Mouse (Mus musculus) brown adipose tissue, adult 24 weeks (tissue): Measurements from ENCODE around the gene Lhx3. TPM values are rescaled to one million over a fixed set of nuclear protein-coding genes. Genes with fewer than 3 reads are reported as not detected.

Experiments
- H3K27ac ChIP-seq: fragments of 200-500 bp; replicated peaks from 2 replicates; pipeline ENCODE4 v1.5.1; 2012; ENCODE audit warnings: low read depth, mild to moderate bottlenecking, low read length
- H3K4me1 ChIP-seq: fragments of 200-500 bp; 2 replicates; pipeline ENCODE4 v1.6.1; 2012; ENCODE audit warnings: low read length, mixed read lengths; ENCODE audit not compliant: control insufficient read depth, insufficient read depth, insufficient read length
- H3K4me3 ChIP-seq: fragments of 200-500 bp; 2 replicates; pipeline ENCODE4 v1.5.1; 2012; ENCODE audit warnings: low read depth, mild to moderate bottlenecking, low read length, moderate library complexity; ENCODE audit not compliant: insufficient read depth
- polyA plus RNA-seq: library from polyadenylated mRNA; stranded (reverse); fragments of >200 nt; gene quantifications from 2 replicates; pipeline ENCODE4 v1.2.4, GENCODE M21; 2012; ENCODE audit not compliant: missing spikeins, insufficient read depth, insufficient read length

Lhx3 gene
- polyA plus RNA-seq, 1 experiment, result not detected

- Histone ChIP-seq H3K4me3 (no peak overlapping the region), H3K27ac (no peak overlapping the region), H3K4me1 (no peaks in the 10 kb centered on the region)
Measured at GRCm38 (mm10) chr2:26175191-26175590, 32.9 kb downstream of the Lhx3 start.

GRCm38 (mm10) chr2:26172166-26172565 is 35.9 kb downstream of the Lhx3 start:
- H3K4me1 ChIP-seq, result no peaks in the 10 kb centered on the region
- H3K4me3 ChIP-seq, result no peak overlapping the region
- H3K27ac ChIP-seq, result no peak overlapping the region

GRCm38 (mm10) chr2:26170376-26170775 is 37.7 kb downstream of the Lhx3 start:
- H3K4me3 ChIP-seq, result no peak overlapping the region
- H3K27ac ChIP-seq, result no peak overlapping the region
- no peaks in the 10 kb centered on the region for H3K4me1 ChIP-seq

DNA sequence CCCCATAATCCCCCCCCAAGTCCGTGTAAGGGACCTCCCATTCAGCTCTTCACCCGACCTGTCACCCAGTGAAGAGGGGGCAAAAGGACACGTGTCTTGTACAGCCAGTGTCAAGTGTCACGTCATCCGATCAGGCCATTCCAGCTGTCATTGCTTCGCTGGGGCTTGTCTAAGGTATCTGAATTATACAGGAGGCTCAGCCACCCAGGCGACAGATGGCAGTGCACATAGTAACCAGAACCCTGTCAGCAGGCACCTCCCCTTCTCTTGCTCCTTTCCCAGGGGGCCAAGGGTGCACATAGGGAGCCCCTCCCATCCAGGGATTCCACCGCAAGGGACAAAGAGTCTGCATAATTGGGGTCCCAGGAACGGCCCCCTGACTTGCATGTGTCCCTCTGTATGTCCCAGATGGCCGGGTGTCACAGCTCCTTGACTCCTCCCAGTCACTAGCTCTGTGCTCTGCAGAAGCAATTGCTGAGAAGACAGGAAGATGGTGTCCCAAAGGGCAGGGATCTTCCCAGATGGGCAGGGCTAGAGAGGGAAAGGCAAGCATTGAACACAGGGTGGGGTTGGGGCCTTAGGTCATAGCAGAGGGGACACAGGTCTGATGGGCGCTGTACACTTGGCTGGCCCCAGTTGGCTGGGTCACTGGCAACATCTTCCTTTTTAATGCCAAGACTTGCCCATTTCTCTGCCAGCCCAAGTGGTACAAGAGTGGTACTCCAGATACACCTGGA is 39.1 kb downstream of the Lhx3 start:
- Histone ChIP-seq H3K4me1 (no peaks in the 10 kb centered on the region), H3K4me3 (no peak overlapping the region), H3K27ac (no peak overlapping the region)

- Histone ChIP-seq H3K27ac (no peak overlapping the region), H3K4me1 (no peaks in the 10 kb centered on the region), H3K4me3 (no peak overlapping the region)
Measured at GRCm38 (mm10) chr2:26166890-26167289, 41.2 kb downstream of the Lhx3 start.

GRCm38 (mm10) chr2:26158064-26158463 is 50.0 kb downstream of the Lhx3 start:
- Histone ChIP-seq H3K27ac (no peak overlapping the region), H3K4me1 (no peaks in the 10 kb centered on the region), H3K4me3 (no peak overlapping the region)

- H3K4me1 ChIP-seq, result no peaks in the 10 kb centered on the region
- no peak overlapping the region for H3K27ac ChIP-seq
- H3K4me3 ChIP-seq, result no peak overlapping the region
Measured at GRCm38 (mm10) chr2:26156191-26156977, 51.7 kb downstream of the Lhx3 start.

DNA sequence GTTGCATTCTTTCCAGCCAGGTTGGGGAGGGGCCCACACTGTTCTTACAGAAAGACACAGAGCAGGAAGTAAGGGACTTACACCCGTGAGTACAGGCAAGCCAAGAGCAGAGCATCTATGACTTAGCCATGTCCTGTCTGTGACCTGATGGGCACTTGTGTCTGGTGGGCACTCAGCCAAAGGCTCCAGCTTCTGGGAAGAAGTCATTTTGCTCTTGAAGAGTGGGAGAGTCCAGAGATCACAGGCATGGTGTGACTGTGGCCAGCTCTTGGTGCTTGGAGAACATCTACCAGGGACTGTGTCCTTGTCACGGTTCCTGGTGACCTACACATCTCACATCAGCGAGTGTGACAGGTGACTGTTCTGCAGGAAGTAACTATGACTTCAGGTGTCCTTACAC is 52.4 kb downstream of the Lhx3 start:
- Histone ChIP-seq H3K4me1 (no peaks in the 10 kb centered on the region), H3K27ac (no peak overlapping the region), H3K4me3 (no peak overlapping the region)

- H3K27ac ChIP-seq, result no peak overlapping the region
- no peaks in the 10 kb centered on the region for H3K4me1 ChIP-seq
- H3K4me3 ChIP-seq, result no peak overlapping the region
Measured at GRCm38 (mm10) chr2:26154586-26154985, 53.5 kb downstream of the Lhx3 start.

GRCm38 (mm10) chr2:26153909-26154340 is 54.2 kb downstream of the Lhx3 start:
- no peaks in the 10 kb centered on the region for H3K4me1 ChIP-seq
- no peak overlapping the region for H3K27ac ChIP-seq
- no peak overlapping the region for H3K4me3 ChIP-seq

- Histone ChIP-seq H3K27ac (no peak overlapping the region), H3K4me1 (no peaks in the 10 kb centered on the region), H3K4me3 (no peak overlapping the region)
Measured at GRCm38 (mm10) chr2:26153295-26153694, 54.8 kb downstream of the Lhx3 start.

Other genes starting within 250 kb of the Lhx3 start
- gene Camsap1, start 225.0 kb downstream of the Lhx3 start, polyA plus RNA-seq, result 2.4 and 8.2 TPM in 2 replicates
- 75.9 and 82.1 TPM in 2 replicates for gene Ubac1, start 186.5 kb downstream of the Lhx3 start, polyA plus RNA-seq
- 17.7 and 26.5 TPM in 2 replicates for gene Nacc2, start 85.1 kb downstream of the Lhx3 start, polyA plus RNA-seq
- 4.3 and 5.2 TPM in 2 replicates for gene Qsox2, start 29.2 kb upstream of the Lhx3 start, polyA plus RNA-seq
- not detected in 2 replicates for gene Ccdc187, start 86.3 kb upstream of the Lhx3 start, polyA plus RNA-seq
- 0.91 and 1.6 TPM in 2 replicates for gene Gpsm1, start 107.2 kb upstream of the Lhx3 start, polyA plus RNA-seq
- 30.9 and 32.9 TPM in 2 replicates for gene Dnlz, start 143.8 kb upstream of the Lhx3 start, polyA plus RNA-seq
- 0.79 and 3.7 TPM in 2 replicates for gene Card9, start 152.6 kb upstream of the Lhx3 start, polyA plus RNA-seq
- 3.1 and 4.5 TPM in 2 replicates for gene Snapc4, start 172.4 kb upstream of the Lhx3 start, polyA plus RNA-seq
- gene Entr1, start 181.0 kb upstream of the Lhx3 start, polyA plus RNA-seq, result 49.7 and 61.2 TPM in 2 replicates
- gene Pmpca, start 181.1 kb upstream of the Lhx3 start, polyA plus RNA-seq, result 75.4 and 83.9 TPM in 2 replicates
- 6.7 and 7.8 TPM in 2 replicates for gene Inpp5e, start 200.9 kb upstream of the Lhx3 start, polyA plus RNA-seq
- 21.0 and 21.6 TPM in 2 replicates for gene Sec16a, start 236.9 kb upstream of the Lhx3 start, polyA plus RNA-seq